Mouse (Mus musculus) small intestine, adult 10 weeks (tissue): Measurements from ENCODE around the gene Kdelc1. TPM values are rescaled to one million over a fixed set of nuclear protein-coding genes. Genes with fewer than 3 reads are reported as not detected.

Experiments used
- polyA plus RNA-seq: library from polyadenylated mRNA; stranded (reverse); fragments of 350-450 nt; fragmentation: Illumina TruSeq; extraction: RNeasy Lipid Tissue Mini Kit (QIAGEN cat#74804); gene quantifications from one replicate; pipeline ENCODE4 v1.2.3, GENCODE M21; 2014; ENCODE audit warnings: low replicate concordance

Gene Kdelc1
- polyA plus RNA-seq, result 16.3 TPM

GRCm38 (mm10) chr1:44118239-44119054, at the start of gene Kdelc1, which contains the start of gene Bivm:
TSS of gene Kdelc1 (minus strand) at chr1:44118808.
TSS of gene Bivm (plus strand) at chr1:44118957.

GRCm38 (mm10) chr1:44147563-44148381, 29.2 kb upstream of the Kdelc1 start, which contains the start of gene Ercc5:
TSS of gene Ercc5 (plus strand) at chr1:44147744.

GRCm38 (mm10) chr1:44102259-44102717, 16.3 kb downstream of the Kdelc1 start, which contains the start of gene Tex30:
TSS of gene Tex30 (minus strand) at chr1:44102441.

GRCm38 (mm10) chr1:44061836-44062235, 56.8 kb downstream of the Kdelc1 start, which contains the start of gene Gm8251:
TSS of gene Gm8251 (minus strand) at chr1:44061936.

Other genes starting within 250 kb of the Kdelc1 start
- gene Tpp2, start 185.2 kb downstream of the Kdelc1 start, polyA plus RNA-seq, result 91.3 TPM
- gene Mettl21c, start 98.8 kb downstream of the Kdelc1 start, polyA plus RNA-seq, result not detected
- 0.63 TPM for gene Gm8251, start 56.9 kb downstream of the Kdelc1 start, polyA plus RNA-seq
- 74.0 TPM for gene Tex30, start 16.4 kb downstream of the Kdelc1 start, polyA plus RNA-seq
- gene Bivm, start 149 bp upstream of the Kdelc1 start, polyA plus RNA-seq, result 38.0 TPM
- 19.7 TPM for gene Ercc5, start 28.9 kb upstream of the Kdelc1 start, polyA plus RNA-seq
- gene Mettl21e, start 100.2 kb upstream of the Kdelc1 start, polyA plus RNA-seq, result not detected